Mouse (Mus musculus) brown adipose tissue, adult 24 weeks (tissue): ENCODE data around the gene Nxph4. TPM values are rescaled to one million over a fixed set of nuclear protein-coding genes. Genes with fewer than 3 reads are reported as not detected.
A peak's percentile ranks its signal among the peaks of the same experiment; 100 is the strongest.

Experiments used
- H3K27ac ChIP-seq: fragments of 200-500 bp; replicated peaks from 2 replicates; pipeline ENCODE4 v1.5.1; 2012; ENCODE audit warnings: low read depth, mild to moderate bottlenecking, low read length
- H3K4me1 ChIP-seq: fragments of 200-500 bp; 2 replicates; pipeline ENCODE4 v1.6.1; 2012; ENCODE audit warnings: low read length, mixed read lengths; ENCODE audit not compliant: control insufficient read depth, insufficient read depth, insufficient read length
- H3K4me3 ChIP-seq: fragments of 200-500 bp; 2 replicates; pipeline ENCODE4 v1.5.1; 2012; ENCODE audit warnings: low read depth, mild to moderate bottlenecking, low read length, moderate library complexity; ENCODE audit not compliant: insufficient read depth
- polyA plus RNA-seq: library from polyadenylated mRNA; stranded (reverse); fragments of >200 nt; gene quantifications from 2 replicates; pipeline ENCODE4 v1.2.4, GENCODE M21; 2012; ENCODE audit not compliant: missing spikeins, insufficient read depth, insufficient read length

Nxph4 gene
- polyA plus RNA-seq, 1 experiment: not detected

DNA sequence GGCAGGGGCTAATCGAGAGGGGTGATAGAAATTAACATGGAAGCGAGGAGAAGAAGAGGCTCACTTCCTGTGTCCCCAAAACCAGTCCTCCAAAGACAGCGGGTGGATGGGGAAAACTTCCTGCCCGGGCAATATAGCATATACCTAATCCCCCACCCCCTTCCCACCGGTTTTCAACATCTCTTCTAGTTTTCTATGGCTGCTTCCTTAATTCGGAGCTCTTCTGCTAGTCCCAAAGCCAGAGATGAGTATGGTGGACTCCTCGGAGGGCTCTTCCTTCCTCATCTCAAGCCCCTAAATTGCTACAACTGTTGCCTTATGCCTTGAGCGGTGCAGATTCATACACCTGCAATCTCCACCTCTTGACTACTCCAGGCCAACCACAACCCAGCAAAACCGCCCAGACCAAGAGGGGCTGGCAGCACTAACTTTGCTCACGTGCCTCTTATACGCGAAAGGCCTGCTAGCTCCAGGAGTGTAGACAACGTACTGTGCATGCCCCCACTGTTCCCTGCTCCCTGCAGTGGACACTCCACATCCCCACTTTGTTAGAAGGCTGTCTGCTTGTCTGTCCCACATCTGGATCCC is 20.2 kb downstream of the Nxph4 start:
- Histone ChIP-seq H3K27ac (no peak overlapping the region), H3K4me3 (no peak overlapping the region; the same call in 1 of the 2 replicates), H3K4me1 (no peaks in the 10 kb centered on the region; the same call in 1 of the 2 replicates)

DNA sequence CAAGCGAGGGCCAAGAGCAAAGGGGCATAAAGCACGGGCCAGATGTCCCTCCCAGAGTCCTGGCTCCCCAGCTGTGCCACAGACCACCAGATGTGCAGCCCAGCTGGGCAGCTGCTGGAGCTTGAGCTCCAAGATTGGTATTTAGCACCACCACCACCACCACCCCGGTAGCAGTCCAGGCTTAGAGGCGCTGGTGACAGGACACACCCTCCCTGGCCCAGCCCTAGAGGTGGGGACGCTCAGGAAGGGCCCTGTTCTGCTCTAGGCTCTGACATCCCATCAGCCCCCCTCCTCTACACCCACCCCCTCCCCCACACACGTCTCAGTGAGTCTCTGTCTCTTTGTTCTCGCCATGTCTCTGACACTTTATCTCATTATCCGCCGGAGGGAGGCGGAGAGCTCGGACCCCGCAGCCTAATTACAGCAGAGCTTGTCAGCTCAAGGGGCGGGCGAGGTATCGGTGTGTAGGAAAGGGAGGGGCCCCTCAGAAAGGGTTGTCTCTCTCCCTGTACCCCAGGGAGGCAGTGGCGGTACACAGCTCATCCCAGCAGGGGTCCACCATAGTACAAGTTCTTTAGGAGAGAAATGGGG is 20.8 kb downstream of the Nxph4 start:
- no peak overlapping the region for H3K4me3 ChIP-seq
- no peak overlapping the region for H3K27ac ChIP-seq
- no peaks in the 10 kb centered on the region; the same call in 1 of the 2 replicates for H3K4me1 ChIP-seq

DNA sequence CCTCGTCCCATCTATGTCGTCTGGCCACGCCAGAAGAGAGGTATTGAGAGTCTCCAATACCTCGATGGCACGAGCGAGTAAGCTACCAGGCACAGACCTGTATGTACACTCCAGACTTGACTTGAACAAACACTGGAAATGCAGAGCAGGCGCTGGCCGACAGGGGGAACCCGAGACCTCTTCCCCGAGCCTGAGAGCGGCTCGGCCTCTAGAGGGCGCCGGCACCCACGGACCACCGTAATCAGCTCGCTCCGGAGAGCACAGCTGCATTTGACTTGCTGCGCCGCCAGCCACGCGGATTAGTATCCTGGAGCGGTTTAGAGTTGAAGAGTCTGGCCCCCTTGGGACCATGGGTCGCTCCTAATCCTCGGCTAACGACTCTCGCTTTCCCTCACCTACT is 21.5 kb downstream of the Nxph4 start:
- no peaks in the 10 kb centered on the region; the same call in 1 of the 2 replicates for H3K4me1 ChIP-seq
- no peak overlapping the region for H3K27ac ChIP-seq
- peak overlapping the region; percentile 28 for H3K4me3 ChIP-seq

DNA sequence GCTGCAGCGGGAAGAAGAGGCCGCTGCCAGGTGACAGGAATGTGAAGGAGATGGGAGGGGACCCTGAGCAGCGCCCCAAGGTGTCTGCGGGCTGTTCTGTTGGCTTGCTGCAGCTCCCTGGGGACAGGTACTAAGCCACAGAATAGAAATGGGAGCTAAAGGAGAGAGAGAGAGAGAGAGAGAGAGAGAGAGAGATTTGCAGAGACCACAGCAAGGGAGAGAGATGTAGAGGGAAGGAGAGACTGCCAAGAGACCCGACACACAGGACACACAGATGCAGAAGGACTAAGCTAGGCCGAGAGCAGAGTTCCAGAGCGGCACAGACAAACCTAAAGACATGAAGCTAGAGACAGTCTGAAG is 22.1 kb downstream of the Nxph4 start:
- no peak overlapping the region for H3K27ac ChIP-seq
- H3K4me3 ChIP-seq: peak overlapping the region; percentile 56
- no peaks in the 10 kb centered on the region; the same call in 1 of the 2 replicates for H3K4me1 ChIP-seq

DNA sequence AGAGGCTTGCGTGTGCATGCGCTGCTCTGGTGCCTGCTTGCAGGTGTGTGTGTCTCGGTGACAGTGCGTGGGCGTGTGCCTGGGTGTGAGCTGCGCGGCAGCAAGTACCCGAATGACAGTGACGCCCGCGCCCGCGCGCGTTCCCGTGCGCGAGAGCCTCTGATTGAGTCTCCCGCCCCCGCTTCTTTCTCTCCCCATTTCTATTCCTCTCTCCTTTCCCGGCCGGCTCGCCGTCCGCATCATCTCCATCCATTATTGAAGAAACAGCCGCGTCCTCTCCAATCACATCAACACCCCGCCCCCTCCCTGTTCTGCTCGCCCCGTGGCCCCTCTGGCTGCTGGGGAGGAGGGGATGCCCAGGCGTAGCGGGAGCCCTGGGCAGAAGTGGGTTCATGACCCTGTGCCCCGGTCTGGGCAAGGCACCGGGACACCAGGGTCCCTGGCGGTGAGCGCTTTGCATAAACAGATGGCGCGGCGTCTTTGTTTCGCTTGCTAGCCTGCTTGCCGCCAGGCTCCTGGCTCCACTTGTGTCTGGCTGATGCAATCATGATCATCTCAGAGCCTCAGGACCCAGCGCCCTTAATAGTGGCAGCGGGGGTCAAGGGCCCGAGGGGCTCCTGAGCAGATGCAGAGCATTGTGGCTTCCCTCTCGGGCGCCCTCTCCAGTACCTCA is 22.6 kb downstream of the Nxph4 start:
- H3K4me3 ChIP-seq: peak overlapping the region; percentile 56
- H3K27ac ChIP-seq: no peak overlapping the region
- H3K4me1 ChIP-seq: no peaks in the 10 kb centered on the region; the same call in 1 of the 2 replicates

DNA sequence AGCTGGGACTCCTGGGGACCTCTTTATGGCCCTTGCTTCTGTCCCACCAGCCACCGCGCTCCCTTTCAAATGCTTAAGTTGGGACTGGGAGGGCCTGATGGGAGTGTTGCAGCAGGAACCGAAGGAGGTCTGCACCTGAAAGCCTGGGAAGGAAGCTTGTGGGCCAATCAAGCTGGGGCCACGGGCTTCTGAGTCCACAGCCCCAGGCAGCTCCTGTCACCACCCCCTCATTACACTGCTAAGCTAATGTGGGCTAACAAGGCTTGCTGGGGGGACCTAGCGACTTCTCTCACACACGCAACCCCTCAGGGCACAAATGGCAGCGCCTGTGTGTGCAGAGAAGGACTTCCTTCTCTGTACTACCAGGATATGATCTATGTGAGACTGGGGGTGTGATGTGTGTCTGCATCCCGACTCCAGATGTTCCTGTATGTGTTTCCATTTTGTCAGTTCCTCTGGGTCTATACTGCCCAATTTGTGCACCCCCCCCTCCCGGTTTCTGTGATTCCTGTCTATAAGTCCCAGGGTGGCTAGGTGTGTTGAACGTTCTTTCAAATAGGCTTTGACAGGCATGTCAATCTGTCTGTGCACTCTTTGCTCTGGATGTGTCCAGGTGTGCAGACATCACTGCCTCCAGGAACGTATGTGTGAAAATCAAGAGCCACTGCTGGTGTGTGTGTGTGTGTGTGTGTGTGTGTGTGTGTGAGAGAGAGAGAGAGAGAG is 23.3 kb downstream of the Nxph4 start:
- H3K4me3 ChIP-seq: peak overlapping the region; percentile 56
- no peaks in the 10 kb centered on the region; the same call in 1 of the 2 replicates for H3K4me1 ChIP-seq

DNA sequence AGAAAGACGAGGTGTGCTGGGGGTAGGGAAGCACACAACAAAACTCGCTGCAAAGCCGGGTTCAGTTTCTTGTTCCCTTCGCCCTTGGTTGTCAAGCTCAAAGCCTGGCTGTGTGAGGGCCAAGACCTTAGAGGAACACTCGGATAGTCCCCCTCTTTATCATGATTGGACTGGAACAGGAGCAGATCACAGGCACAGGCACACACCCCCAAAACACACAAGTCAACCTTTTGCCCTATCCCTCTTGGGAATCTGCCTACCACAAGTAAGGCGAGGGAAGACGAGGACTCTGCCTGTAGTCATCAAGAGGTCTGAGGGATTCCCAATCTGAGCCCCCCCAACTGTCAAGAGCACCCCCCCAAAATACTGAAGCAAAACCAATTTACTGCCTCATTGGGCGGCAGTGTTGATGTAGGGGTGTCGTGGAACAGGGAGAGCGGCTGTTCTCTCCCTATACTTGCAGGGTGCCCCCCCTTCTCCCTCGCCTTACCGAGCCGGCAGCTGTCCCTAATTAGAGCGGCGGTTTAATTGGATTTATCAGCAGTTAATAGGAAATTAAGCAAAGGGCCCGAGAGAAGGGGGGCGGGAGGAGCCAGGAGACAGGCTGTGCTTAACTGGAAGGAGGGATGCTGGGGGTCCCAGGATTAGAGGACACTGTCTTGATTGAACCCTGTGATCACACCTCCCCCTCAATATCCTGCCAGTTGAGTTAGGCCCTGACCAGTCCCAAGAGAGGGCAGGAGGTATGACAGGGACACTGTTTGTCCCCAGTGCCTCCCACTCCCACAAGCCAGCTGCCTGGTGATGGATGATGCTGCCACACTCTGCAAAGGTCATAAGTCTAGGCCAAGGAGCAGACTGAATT is 24.3 kb downstream of the Nxph4 start:
- no peak overlapping the region for H3K27ac ChIP-seq
- no peaks in the 10 kb centered on the region; the same call in 1 of the 2 replicates for H3K4me1 ChIP-seq
- H3K4me3 ChIP-seq: no peak overlapping the region

More for the DNA sequence above, 23.3 kb downstream of the Nxph4 start:
- no peak overlapping the region for H3K27ac ChIP-seq

DNA sequence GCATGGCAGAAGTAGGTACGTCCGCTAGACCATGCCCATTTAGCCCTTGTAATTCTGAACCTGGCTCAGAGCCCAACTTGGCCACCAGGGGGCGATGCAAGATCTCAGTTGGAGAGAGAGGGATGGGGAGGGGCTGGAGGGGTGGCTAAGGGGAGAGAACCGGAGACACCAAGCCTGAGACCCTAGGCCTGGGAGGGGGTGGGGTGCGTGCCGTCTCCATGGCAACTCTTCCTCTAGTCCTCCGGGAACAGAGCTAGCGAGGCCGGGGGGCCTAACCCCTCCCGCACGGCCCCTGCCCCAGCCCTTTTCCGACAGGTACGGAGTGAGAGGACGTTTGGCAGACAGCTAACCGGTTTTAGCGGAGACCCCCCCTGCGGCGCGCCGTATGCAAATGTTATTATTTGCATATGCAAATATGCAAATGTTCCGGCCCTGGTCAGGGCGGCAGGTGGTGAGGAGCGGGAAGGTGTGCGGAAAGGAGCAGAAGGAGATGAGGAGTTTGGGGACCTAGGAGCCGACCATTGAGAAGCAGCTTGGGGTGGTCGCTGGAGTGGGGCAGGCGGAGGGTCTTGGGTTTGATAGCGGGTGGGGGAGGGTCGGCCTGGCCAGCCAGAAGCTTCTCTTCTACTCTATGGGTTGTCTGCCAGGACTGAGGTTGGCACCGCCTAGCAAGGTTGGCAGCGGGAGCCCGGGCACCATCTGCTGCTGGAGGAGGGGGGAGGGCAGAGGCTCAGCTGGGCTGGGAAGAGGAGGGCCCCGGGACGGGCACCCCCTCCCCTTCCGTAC is 25.1 kb downstream of the Nxph4 start:
- H3K4me3 ChIP-seq: peak overlapping the region; percentile 17

DNA sequence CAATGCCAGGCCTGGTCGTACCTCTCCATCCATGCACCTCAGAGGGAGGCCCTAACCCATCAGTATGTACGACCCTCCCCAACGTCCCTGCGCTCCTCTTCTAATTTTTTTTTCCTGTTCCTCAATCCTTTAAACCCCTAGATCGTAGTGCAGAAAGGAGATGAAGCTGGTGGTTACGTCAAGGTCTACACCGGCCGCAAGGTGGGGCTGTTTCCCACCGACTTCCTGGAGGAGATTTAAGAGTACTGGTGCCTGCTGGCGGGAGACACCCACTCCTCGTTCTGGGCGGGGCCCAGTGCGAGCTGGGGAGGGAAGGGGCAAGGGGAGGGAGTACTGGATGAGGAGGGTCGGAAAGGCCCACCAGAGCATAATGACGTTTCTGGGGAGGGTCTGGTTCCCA is 26.1 kb downstream of the Nxph4 start:
- Histone ChIP-seq H3K27ac (no peak overlapping the region), H3K4me1 (no peaks in the 10 kb centered on the region; the same call in 1 of the 2 replicates), H3K4me3 (no peak overlapping the region)

More for the DNA sequence above, 25.1 kb downstream of the Nxph4 start:
- Histone ChIP-seq H3K27ac (no peak overlapping the region), H3K4me1 (no peaks in the 10 kb centered on the region; the same call in 1 of the 2 replicates)

DNA sequence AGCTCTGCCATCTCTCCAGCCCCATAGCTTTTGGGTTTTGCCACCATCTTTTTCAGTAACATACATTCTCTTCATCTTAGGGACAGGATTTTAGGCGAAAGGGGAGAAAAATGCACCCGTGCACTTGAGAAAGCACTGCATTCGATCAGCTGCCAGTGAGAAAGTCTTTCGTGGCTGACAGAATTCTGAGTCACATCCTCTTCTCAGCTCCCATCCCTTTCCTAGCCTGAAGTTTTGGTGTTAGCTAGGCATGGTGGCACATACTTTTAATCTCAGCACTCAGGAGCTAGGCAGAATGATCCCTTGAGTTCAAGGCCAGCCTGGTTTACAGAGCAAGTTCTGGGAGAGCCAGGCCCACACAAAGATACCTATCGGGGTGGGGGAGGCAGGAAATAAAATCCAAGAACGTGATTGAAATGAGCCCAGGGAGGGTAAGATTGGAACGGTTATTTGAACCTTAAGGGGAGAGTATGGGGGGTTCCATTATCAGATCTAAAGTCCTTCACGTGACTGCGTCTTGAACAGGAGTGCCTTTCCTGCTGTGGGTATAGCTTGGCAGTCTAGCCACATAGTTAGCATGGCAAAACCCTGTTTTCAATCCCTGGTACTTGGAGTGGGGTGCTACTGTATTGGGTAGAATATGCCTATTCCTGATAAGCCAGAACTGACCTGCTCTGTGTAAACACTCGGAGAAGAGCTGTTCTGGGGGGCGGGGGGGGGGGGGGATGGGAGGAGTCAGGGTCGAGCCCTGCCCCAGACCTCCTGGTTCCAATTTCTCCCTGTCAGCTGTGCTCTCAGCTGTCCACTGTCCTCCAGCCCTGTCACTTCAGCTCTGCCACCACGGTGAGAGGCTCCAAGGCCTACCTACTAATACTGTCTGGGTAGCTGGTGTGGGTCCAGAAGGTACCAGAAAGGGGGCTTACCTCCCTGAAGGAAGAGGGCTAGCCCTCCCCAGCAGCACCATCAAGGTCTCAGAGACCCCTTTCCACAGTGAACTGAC is 33.2 kb downstream of the Nxph4 start, which contains the start of gene Stac3:
Stac3 (plus strand) TSS at position 793 of the 1,000 bp plus-strand sequence.
- no peak within 1 kb of the TSS for H3K27ac ChIP-seq
- no peak within 1 kb of the TSS for H3K4me3 ChIP-seq

DNA sequence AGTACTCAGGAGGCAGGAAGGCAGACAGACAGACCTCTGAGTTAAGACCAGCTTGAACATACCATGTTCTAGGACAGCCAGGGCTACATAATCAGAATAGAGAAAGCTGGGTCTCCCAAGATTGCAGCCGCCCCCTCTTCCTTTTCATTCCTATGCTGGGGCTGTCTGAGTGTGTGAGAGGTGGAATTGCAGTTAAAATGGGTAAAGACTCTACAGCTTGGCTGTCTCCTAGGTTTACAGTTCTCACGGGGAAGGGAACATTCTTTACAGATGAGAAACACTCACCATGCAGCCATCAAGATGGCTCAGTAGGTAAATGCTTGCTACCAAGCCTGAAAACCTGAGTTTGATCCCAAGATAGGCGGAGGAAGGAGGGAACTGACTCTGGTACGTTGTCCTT is 34.3 kb downstream of the Nxph4 start:
- Histone ChIP-seq H3K4me3 (no peak overlapping the region), H3K27ac (no peak overlapping the region), H3K4me1 (no peaks in the 10 kb centered on the region)

More for the DNA sequence above, 33.2 kb downstream of the Nxph4 start, which contains the start of gene Stac3:
- no peaks in the 10 kb centered on the region for H3K4me1 ChIP-seq

DNA sequence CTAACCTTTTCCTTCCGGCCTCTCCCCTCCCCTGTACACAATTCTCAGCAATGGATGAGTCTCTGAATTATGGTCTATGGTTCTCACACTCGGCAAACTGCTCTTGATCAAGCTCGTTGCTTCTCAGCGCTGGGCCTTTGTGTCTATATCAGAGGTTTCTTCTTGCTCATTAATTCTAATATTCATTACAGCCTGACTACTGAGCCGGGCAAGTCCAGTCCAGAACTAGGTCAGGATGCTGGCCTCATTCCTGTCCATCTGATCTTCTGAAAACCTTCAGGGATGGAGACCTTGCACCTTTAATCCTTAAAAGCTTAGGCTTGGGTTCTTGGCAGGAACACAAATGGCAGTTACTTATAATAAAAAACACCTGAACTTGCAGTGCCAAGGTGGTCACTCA is 34.8 kb downstream of the Nxph4 start:
- no peak overlapping the region for H3K27ac ChIP-seq
- H3K4me3 ChIP-seq: no peak overlapping the region
- H3K4me1 ChIP-seq: no peaks in the 10 kb centered on the region

DNA sequence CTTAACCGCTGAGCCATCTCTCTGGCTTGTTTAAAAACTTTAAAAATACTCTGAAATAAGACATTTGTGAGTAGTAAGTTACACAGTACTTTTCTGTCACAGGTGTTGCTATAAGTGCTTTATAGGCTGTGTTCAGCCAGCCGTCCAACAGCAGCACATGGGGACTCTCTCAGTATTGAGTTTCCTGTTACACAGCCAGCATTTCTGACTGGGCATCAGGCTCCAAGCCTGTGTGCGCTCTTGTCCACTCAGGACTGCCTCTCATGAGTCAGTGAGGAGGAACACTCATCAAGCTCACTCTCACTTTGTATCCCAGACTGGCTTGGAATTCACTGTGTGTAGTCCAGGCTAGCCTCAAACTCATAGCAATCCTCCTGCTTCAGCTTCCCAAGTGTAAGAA is 38.2 kb downstream of the Nxph4 start:
- Histone ChIP-seq H3K4me1 (no peaks in the 10 kb centered on the region), H3K4me3 (no peak overlapping the region), H3K27ac (no peak overlapping the region)
